Mouse (Mus musculus) heart, postnatal 4 days (tissue): ENCODE results near the gene Ogn. TPM values are rescaled to one million over a fixed set of nuclear protein-coding genes. Genes with fewer than 3 reads are reported as not detected.
A peak's percentile ranks its signal among the peaks of the same experiment; 100 is the strongest.

Source experiments
- DNase-seq: peaks from one replicate; pipeline ENCODE4 v3.0.0; 2021
- total RNA-seq, 2 experiments: library from RNA; stranded (reverse); gene quantifications; 2 replicates each; pipeline ENCODE4 v1.2.3; 2021

Ogn gene
- total RNA-seq, 2 experiments from 2014 or later, result 70.5 to 74.2 TPM

DNA sequence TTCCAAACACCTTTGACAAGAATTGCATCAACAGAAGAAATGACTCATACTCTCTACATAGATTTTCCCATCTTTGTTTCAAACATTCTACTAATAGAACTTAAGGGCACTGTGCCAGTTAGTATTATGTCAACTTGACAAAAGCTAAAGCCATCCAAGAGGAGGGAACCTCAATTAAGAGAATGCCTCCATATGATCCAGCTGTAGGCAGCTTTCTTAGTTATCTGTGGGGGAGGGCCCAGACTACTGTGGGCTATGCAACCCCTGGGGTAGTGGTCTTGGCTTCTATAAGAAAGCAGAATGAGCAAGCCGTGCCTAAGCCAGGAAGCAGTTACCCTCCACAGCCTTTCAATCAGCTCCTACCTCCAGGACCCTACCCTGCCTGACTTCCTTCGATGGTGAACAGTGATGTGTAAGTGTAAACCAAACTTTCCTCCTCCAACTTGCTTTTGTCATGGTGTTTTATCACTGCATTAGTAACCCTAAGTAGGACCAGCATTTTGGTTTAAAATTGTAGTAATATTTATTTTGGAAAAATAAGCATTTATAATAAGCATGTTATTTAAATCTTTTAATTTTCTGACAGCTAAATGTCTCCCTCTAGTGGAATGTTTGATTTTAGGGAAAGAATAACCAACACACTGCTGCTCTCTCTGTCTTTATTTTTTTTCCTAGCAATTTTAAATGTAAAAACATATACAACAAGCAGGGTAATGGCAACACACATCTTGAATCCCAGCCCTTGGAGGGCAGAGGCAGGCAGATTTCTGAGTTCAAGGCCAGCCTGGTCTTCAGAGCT, 37.1 kb downstream of the Ogn start:
- DNase-seq, result peak; percentile 19

- no peak for DNase-seq
Observed at GRCm38 (mm10) chr13:49646019-49646418, 38.2 kb downstream of the Ogn start.

DNA sequence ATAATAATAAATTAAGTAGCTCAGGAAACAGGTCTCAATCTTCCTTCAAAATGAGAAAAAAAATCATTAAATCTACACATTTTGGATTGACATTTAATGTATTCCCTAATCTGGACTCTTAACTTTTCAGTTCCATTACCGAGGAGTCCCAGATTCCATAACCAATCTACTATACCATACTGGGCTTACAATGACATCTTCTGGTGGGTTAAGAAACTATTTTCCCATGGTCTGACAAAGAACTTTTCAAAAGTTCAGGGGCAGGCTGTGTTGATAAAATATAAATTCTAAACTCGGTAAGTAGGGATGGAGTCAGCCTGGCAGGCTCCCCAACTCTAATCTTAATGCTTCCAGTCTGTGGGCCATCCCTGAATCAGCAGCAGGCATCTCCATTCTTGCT, 43.3 kb downstream of the Ogn start:
- no peak for DNase-seq

DNA sequence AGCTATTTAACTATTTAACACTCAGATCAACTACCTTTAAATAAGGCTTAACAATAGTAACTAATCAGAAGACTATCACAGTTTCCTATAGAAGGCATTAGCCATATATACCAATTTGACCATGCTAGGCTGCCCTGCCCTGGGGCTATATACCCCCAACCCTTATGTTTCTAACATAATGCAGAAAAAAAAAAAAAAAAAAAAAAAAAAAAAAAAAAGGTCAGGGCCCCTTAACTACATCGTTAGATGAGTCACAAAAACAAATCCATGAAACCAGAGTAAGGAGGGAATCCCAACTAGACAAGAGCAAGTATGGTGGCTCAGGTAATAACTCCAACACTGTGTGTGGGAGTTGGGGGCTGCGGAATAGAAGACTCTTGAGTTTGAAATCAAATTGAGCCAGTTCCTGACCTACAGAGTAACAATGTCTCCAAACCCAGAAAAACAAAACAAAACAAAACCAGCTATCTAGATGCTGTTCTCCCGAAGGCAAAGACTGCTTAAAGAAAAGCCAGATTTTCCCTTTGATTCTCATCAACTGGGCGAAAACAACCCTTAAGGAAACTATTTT, 44.0 kb downstream of the Ogn start:
- no peak for DNase-seq

DNA sequence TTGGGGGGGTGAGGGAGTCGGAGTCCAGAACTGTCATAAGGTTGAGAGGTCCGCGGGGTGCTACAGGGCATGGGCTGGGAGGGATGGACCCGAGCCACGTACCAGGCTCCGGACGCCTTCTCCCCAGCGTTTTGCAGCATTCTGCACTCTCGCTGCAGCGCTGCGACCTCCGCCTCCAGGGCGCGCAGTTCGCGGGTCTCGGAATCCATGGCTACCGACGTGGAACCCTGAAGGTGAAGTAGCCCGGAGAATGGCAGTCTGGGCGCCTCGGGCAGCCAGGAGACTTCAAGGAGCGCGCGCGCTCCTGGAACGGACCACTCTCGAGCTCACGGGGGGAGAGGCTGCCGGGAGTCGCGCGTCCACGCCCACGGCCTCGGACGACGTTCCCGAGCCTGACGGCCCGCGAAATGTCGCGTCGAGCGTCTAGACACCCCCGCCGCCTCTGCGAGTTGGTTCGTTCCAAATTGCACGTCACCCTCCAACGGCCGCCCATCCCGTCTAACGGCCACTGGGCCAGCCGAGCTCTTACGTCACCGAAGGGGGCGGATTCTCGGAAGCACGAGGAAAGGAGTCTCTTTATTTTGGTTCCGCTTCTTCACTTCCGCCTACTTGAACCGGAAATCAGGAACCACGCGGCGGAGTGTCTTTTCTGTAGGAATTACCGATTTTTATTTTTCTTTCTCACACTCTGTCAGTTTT, 44.8 kb downstream of the Ogn start, which contains the start of the genes Cenpp and Nol8:
Gene Cenpp, minus strand, starts transcription at position 305 of the 699 bp plus-strand sequence.
Gene Nol8, plus strand, starts transcription at position 598 of the 699 bp plus-strand sequence.
- DNase-seq, result peak; percentile 100

DNA sequence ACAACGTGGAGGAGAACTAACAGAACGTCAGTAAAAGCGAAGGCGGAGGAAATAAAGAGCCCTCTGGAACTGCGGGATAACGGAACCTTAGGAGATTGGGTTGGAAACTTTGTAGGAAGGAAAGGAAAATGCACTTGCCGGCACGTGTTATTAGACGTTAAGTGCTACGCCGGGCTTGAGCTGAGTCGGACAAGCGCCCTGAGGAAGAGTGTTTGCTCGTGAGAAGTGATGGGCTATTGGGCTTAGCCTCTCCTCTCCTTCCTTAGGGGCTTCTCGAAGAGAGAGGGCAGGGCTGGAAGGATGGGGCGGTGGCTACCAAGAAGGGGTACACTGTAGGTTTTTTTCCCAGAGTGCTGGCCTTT, 45.3 kb downstream of the Ogn start:
- DNase-seq, result no peak

Other genes starting within 250 kb of the Ogn start
- gene Ippk, start 186.8 kb upstream of the Ogn start, total RNA-seq, result 1 to 10 TPM; 9.5 to 9.9 TPM
- gene Tes3-ps, start 114.7 kb upstream of the Ogn start, total RNA-seq, result 1 to 10 TPM; 1.4 TPM
- gene Ecm2, start 103.2 kb upstream of the Ogn start, total RNA-seq, result 10 to 100 TPM; 13.2 to 13.8 TPM
- gene Aspn, start 63.6 kb upstream of the Ogn start, total RNA-seq, result 100 to 1,000 TPM in 1 of 2 experiments, 10 to 100 TPM in 1; 86.9 to 101 TPM
- under 1 TPM; 0.25 to 0.26 TPM for gene Omd, start 25.6 kb upstream of the Ogn start, total RNA-seq
- gene Cenpp, start 44.7 kb downstream of the Ogn start, total RNA-seq, result 10 to 100 TPM; 16.1 to 17.0 TPM
- 10 to 100 TPM; 13.7 to 14.5 TPM for gene Nol8, start 45.0 kb downstream of the Ogn start, total RNA-seq
- gene Iars, start 74.1 kb downstream of the Ogn start, total RNA-seq, result 10 to 100 TPM; 58.9 to 64.4 TPM
- under 1 TPM; 0.07 to 0.55 TPM for gene Gm30302, start 191.0 kb downstream of the Ogn start, total RNA-seq